Mouse (Mus musculus) thymus, postnatal 4 days (tissue): ENCODE data around the gene Hps4.

Source experiments
- DNase-seq: peaks from one replicate; pipeline ENCODE4 v3.0.0; 2021

The Hps4 gene

DNA sequence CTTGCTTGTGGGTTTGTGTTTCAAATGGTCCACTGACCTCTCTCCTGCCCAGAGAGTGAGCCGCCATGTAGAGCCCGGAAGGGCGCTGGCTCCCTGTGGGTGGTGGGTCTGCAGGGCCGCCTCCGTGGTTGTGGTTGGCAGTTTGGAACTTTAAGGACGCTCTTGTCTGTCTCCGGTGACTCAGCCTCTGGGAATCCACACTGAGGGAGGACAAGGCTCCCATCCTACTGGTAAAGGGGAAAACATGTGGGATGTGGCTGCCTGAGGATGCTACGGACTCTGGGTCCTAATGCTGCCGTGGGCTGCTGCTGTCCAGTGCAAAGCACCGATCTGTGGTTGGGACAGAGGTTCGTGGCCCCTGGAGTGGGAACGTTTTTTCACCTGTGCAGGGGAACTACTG lies 25.0 kb downstream of the Hps4 start:
- no peak for DNase-seq

DNA sequence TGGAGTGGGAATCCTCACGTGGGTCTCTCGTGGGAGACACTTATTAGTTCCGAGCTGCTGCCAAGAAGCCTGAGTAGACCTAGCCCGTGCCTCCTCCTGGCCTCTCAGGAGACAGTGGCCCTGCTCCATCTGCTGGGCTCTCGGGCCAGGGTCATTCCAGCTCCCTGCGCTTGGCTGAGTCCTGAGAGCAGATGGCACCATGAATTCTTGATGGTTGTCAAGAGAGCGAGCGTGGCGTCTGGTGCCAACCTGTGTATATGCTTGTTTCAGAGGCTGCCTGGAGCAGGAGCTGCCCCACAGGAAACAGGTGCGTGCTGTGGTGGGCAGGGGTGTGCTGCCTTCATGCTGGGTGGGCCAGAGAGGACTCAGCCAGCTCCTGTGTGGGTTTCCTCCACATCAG lies 25.8 kb downstream of the Hps4 start:
- DNase-seq = no peak

DNA sequence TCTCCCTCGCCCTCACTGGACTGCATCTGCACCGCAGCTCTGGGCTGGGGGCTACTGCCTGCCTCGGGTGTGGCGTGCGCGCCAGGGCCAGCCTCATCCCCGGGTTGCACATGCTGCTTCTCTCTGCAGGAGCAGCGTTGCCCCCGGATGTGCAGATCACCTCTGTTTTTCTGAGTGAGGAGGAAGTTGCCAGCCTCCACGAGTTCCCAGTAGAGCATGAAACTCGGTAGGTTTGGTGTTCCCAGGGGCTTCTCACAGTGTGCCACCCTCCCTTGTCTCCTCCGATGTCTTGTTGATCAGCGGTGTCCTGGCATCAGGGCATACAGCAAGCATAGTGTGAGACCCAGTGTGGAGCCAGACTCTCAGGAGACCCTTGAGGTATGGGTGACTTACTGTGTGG lies 26.4 kb downstream of the Hps4 start:
- no peak for DNase-seq

DNA sequence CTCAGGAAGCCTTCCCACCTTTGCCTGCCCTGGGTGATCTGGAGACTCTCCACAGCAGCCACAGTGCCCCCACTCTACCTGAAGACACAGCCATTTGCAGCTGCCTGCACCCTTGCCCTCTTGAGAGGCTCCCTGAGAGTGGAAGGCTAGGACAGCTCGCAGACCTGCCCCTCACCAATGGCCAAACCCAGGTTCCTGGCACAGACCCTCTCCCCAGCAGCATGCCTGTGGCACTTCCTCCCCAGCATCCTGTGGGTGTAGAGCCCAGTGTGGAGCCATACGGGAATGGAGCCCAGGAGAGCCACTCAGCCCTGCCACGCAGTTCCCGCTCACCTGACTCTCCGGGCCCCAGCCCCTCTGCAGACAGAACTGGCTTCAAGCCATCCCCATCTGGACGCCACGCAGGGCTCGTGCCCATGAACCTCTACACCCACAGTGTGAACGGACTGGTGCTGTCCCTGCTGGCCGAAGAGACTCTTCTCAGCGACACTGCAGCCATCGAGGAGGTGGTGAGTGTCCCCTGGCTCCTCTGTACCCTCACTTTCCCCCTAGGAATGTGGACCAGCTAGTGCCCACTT lies 27.4 kb downstream of the Hps4 start:
- no peak for DNase-seq

DNA sequence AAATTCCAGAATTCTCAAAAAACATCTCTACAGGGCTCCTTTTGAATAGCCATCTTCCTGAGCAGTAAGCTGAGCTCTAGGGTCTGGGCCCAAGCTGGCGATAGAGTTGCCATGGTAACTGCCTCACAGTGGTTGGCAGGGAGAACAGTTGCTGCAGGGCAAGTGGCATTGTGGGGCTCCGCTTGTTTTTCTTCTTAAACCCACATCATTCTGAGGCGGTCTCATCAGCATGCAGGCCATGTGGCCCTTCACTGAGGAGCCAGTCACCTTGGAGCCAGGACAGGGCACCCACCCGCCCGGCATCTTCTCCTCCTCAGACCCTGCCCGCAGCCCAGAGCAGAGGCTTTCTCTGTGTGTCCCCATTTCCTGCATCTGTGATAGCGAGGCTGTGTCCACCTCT lies 29.1 kb downstream of the Hps4 start:
- no peak for DNase-seq

DNA sequence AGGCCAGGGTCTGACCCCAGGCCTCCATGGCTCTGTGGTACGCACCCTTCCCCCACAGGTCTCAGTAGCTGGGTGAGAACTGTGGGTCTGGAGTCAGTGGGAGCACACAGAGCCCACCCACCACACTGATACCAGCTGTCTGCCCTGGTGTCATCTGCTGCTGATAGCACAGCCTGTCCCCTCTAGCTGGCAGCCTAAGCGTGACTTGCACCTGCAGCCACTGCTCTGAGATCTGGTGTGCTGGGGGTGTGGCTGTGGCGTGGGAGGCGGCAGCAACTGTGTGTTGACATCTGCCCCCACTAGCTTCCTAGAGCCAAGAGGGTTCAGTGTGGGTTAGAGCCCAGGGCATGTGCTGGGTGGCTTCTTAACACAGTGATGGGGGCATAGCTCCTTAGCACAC lies 33.2 kb downstream of the Hps4 start:
- DNase-seq = peak; percentile 33

DNA sequence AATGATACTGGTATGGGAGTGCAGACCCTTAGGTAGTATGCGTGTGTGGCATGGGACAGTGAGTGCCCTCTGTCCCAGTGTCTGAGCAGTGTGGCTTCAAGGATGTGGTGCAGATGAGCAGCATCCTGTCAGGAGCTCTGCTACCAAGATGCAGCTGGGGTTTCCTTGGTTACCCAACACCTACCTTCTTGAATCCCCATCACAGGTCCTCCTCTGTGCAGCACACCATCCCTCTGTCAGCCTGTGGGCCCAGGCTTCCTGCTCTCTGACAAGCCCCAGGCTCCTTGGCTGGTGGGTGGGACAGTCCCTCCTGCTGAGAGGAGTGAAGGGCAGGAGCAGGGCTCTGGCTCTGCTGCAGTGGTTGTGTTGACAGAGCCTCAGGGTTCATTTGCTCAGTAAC lies 34.5 kb downstream of the Hps4 start:
- no peak for DNase-seq

DNA sequence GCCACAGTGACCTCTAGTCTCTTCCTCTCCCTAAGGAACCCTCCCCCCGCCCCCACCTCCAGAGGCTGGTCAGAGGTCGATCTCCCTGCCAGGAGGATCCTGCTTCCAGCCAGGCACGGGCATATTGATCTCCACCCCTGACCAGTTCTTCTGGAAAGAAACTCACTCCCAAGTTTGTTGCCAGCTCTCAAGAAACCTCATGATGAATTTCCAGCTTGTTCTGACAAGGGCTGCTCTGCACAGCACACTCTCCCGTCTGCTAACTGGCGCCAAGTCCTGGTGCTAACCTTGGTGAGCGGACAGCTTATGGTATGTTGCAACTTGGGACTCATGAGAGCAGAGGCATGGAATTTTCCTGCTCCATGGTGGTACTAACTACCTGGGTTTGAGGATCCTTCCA lies 35.8 kb downstream of the Hps4 start:
- DNase-seq = no peak

DNA sequence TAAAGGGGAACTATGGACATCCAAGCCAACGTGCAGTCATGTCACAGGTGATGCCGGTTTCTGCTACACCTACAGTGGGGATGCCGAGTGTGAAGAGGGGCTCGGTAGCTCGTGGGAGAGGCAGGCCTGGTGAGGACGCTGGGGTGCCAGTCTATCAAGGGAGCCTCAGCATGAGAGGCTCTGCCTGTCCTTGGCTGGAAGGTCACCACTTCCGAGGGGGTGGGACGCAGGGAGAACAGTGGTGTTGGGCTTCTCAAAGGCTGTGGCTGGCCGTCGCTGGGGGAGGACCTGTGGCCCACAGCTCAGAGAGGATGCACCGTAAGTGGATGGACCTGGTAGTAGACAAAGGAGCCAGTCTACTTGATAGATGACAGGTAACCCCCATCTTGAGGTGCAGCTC lies 38.3 kb downstream of the Hps4 start:
- DNase-seq = no peak

DNA sequence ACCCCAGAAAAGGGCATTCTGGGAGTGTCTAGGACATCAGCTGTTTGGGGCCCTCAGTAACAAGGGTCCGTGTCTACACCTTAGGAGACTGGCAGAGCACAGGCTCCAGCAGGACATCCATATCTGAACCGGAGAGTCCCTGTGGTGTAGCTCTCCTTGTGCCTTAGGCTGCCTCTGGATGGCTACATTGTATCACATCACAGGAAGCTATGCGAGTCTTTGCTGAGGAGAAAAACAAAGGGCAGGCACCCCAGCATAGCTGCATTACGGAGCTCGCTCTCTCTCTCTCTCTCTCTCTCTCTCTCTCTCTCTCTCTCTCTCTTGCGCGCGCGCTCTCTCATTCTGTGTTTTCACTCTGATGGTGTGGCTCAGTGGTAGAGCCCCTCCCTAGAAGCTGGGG lies 39.2 kb downstream of the Hps4 start:
- no peak for DNase-seq

DNA sequence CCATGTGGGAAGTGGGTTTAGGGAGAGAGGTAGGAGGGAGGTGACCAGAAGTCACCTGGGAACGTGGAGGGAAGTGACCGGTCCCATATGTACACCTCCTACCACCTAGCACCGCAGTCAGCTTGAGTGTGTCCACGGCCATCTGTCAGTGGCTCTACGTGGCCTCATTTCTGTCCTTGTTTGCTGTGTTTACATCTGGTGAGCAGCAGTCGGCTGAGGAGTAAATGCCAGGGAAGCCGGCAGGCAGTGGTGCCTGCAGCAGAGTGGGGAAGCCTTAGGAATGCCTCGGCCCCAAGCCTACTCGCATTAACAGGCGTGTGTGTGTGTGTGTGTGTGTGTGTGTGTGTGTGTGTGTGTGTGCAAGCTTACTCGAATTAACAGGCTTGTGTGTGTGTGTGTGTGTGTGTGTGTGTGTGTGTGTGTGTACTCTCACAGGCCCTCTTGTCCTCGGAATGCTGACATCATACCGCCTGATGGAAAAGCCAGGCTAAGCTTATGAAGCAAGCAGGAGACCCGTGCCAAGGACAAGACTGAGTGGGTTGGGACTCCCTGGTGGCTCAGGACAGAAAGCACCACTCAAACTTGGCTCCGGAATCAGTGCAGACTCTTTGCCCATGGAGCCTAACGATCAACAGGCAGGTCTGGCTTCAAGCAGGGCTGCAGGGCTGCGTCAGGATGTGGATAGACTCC lies 39.9 kb downstream of the Hps4 start:
- DNase-seq = no peak

DNA sequence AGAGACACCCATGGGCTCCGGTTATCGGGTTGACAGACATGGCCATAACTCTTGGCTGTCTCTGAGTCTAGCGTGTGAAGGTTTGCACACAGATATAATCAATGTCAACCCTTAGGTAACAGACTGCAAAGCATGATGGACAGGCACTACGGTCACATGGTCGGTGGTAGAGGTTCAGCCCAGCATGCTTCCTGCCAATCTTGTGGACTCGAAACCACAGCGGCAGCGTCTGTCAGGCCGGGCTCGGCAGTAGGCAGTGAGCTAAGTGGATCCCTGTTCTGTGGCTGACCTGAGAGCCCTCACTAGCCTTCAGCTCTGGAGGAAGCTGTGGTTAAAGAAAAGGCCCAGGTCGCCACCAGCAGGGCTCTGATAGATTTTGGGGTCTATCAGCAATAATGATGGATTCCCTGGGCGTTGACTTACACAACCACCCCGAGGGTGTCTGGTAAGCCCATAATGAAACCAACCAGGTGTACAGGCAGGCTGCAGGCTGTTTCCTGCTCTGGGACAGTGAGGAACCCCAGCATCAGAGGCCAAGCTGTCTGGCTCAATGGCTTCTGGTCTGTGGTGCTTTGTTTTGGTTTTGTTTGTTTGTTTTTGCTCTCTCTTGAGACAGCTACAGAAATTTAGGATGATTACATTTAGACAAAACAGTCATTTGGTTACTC lies 42.1 kb downstream of the Hps4 start:
- DNase-seq = no peak

DNA sequence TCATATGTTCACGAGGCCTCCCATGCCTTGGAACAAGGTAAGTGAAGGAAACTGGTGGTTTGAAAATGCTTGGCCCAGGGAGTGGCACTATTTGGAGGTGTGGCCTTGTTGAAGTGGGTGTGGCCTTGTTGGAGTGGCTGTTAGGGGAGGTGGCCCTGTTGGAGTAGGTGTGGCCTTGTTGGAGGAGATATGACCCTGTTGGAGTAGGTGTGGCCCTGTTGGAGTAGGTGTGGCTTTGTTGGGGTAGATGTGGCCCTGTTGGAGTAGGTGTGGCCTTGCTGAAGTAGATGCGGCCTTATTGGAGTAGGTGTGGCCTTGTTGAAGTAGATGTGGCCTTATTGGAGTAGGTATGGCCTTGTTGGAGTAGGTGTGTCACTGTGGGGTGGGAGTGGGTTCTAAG lies 43.1 kb downstream of the Hps4 start:
- DNase-seq = no peak

DNA sequence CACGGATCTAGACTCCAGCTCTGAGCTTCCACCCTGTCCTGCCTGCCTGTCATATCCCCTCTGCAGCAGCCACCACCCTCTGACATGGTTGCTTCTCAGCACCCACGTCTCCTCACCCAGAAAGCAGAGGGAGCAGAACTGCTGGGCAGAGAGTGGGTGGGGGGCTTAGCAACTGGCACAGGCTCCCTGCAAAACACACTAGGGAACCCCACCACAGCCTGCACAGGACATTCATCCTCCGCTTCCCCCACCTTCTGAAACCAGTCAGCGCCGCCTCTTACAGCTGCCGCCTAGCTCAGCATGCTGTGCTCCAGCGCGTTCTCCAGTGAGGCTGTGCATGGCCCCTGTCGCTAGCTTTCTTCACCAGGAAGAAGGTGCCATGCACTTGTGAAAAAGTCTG lies 46.5 kb downstream of the Hps4 start:
- DNase-seq = no peak

DNA sequence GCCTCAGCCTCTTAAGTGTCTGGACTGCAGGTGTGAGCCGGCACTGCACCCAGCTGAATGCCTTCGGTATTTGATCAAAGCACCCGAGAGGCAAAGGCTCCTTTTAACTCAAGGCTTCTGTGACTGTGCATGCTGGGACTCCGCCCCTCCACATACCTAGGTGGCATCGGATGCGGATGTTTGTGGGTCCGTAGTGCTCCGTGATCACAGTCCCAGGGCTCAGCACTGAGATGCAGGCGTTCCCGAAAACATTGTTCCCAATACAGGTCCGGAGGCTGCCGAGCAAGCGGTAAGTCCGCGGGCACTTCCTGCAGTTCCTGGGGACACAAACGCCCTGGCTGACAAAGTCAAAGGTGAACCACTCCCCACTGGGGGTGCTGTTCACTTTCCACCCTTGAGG lies 48.1 kb downstream of the Hps4 start:
- DNase-seq = no peak

DNA sequence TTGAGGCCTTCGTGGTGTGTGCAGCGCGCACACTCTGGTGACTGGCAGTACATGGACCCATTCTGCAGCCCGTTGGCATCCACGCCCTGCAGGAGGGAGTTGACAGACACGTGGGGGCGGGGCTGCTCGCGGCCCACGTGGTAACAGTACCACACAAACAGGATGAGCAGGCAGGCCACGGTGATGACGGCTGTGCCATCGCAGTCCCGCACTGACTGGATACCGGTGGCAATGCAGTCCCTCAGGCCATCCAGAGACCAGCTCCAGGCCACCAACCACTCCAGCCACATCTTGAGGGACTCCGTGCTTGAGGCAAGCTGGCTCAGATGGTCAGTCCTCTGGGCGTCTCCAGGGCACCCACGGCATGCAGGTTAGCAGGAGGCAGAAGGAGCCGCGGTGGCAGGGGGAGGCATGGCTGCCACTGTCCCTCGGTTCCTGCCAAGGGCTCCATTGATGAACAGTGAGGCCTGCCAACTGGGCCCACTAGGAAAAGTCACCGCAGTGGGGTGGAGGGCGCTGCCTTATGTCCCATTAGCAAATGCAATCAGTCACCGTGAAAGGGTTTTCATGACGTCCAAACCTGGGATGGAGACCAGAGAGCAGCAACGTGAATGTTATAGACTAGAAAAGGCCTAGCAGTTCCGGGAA lies 48.9 kb downstream of the Hps4 start:
- DNase-seq = peak; percentile 20

DNA sequence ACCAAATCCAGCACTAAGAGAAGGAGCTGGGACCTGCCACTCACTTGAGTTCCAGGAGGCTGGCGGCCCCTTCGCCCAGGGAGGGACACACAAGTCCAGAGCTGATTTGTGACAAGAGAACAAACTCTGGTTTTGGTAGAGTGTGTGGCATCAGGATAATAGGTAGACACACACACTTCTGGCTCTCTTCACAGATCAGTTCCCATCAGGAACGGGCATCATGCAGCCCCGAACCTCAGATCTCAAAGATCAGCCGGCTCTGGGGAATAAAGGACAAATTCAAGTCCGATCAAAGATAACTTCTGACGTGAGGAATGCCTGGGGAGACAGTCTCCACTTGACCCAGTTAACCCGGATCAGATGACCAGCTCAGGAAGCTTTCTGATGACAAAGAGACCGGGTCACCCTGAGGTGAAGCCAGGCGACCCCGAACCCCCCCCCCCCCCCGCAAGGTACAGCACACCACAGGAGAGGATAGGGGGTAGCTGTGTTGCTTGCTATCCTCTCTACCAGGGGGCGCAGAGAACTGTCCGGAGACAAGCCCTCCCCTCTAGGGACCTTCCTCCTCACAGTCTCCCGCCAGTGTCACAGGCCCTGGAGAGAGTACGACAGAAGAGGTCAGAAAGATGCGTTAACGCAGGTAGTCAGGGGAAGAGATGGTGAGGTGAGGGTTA lies 51.0 kb downstream of the Hps4 start:
- DNase-seq = no peak

DNA sequence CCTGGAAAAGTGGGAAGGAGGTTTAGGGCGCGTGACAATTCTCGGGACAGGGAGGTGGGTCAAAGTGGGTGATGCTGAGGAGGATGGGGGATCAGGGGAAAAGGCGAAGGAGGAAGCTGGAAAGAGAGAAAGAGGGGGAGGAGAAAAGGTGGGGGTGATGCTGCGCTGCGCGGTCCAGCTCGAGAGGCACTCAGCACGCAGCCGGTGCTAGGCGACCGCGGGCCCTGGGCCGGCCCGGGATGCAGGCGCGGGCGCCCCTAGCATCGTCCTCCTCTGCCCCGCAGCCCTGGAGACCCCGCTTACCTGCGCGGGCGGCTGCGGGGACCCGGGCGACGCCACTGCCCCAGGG lies 51.5 kb downstream of the Hps4 start:
- DNase-seq = no peak

DNA sequence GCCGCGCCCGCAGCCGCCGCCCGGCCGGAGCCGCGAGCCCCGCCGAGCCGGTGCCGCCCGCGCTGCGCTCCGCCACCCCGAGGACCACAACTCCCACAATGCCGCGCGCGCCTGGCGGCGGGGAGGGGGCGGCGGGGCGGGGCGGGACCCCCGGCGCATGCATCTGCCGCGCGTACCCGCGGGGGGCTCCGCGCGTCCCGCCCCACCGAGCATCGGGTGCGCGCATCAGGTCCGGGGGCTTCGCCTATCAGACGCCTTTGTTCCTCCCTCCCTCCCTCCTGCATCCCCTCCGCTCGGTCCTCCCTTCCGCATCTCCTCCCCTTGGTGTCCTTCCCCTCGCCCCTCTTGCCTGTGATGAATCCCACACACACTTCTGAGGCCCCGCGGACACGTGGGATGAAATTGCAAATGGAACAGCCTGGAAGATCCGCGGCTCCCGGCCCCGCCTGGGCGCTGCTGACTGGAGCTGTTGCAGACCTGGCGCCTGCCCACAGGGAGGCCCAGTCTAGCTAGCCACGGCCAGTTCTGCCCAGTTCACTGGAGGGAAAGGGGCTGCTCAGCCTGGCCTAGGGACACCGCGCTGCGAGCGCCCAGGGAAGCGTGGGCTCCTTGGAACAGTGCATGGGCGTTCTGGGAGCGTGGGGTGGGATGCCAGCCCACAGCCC lies 52.0 kb downstream of the Hps4 start, which contains the start of gene Asphd2:
TSS of gene Asphd2 (minus strand) at position 88 of the 665 bp plus-strand sequence.
- peak; percentile 40 for DNase-seq

DNA sequence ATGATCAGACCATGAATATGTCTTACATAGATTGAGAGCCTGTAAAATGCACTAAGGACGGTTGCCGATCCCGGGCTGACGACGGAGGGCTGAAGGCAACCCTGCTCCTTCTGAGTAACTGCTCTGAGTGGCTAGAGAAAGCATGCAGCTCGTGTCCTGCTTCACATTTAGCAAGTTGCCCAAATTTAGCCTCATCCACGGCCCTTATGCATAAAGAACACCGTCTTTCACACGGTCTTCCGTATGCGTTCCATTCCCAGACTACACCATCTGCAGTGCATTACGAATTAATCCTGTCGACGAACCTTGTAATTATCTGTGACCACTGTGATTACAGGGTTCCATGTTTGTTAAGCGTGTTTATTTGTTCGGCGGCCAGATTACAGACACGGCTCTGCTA lies 53.2 kb downstream of the Hps4 start:
- no peak for DNase-seq

DNA sequence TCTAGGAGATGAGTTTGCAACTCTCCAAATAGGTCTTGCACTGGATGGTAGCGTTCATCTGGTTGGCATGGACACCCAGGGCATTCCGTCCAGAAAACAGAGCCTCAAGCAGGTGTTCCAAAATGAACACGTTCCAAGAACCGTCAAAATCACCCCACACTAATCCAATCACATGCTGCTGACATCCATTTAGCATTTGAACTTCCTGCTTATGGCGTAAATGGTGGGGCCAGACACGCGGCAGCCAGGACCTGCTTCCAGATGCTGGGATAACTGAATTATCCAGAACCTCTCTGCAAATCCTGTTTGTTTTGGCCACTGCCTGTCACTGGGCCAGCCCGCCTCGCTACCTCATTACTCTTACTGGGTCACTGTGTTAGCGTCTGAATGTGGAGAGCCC lies 56.4 kb downstream of the Hps4 start:
- no peak for DNase-seq

DNA sequence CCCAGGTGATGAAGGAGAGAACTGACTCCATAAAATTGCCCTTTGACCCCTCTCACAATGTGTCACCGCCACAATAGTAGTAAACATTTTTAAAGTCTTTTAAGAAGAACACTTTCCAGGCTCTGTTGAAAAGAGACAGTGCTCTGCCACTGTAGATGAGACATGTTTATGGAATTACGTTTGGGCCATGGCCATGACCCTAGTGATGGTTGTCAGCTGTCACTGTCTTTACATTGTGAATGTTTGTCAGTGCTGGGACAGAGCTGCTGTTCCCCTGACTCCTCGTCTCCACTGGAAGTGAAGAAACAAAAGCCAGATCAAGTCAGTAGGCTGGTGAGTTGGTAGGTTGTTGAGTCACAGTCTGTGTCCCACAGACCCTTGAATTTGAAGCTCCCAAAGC lies 59.6 kb downstream of the Hps4 start:
- DNase-seq = no peak

DNA sequence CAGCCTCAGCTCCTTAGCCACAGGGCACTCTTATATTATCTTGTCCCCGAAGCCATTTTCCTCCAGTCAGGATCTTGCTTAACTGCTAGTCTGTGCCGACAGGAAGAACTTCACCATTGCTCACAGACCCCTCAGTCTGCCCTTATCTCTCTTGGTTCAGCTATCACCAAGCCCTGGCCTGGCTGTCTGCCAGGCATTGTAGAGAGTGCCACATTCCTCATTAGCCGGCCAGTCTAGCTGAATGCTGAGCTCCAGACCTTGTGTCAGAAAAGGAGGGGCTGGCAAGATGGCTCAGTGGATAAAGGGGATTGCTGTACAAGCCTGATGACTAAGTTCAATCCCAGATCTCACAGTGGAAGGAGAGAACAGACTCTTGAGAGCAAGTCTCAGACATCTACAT lies 63.1 kb downstream of the Hps4 start:
- DNase-seq = no peak
